Mouse (Mus musculus): Measurements from ENCODE around the gene Dner.
A peak's percentile ranks its signal among the peaks of the same experiment; 100 is the strongest.

The Dner gene

DNA sequence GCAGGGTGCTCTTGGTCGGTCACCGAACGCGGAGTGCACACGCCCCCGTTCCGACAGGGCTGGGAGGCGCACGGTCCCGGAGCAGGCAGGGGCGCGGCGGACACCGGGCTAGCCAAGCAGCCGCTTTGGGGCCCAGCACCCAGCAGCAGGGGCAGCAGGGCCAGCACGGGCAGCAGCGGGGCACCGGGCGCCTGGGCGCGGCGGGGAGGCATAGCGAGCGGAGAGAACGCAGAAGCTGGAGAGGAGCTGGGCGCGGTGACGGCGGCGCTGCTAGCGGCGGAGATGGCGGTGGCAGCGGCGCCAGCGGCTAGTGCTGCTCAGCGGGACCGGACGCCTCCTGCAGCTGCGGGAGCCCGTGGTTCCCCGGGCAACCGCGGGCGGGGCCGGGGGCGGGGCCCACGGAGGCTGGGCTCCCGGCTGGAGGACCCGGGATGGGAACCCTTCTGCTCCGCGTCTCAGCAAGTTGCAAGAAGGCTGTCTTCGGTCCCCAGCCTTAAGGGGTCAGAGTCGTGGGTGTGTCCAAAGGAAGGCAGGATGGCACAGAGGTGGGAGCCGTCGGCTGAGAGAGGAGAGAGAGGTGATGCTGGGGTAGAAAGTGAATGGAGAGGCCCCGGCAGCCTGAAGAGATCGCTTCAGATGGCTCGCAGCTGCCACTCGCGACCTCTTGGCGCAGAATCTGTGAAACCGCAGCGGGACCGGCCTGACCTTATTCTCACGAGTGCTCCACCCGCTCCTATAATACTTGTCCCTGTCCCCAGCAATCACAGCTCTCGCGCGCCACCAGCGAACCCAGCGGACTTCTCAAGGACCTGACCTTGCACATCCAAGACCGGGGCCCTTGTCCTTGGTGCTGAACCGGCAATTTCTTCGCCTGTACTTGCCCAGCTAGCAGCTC is at the start of gene Dner:
Gene Dner, minus strand, starts transcription at position 705 of the 895 bp plus-strand sequence.
- DNase-seq (ENCODE audit: low spot score in 2 of 2), result peak; percentile 11 to 16

DNA sequence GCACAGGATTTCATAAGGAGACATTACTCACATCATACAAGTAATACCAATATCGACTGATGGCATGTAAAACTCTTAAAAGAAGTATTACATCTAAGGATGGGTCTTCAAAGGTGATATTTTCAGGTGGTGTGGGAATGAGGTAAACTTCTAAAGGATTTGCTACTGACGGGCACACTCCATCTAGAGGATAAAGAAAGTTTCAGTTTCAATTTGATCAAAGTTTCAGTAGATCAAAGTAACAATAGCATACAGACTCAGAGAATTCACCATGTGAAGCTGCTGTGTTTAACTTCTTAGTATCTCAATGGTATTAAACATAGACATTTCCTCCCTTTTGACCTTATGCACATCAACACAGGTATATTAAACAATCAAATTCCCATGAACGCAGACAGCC is 46.1 kb upstream of the Dner start:
- no peak for DNase-seq (ENCODE audit: low spot score in 2 of 2)

DNA sequence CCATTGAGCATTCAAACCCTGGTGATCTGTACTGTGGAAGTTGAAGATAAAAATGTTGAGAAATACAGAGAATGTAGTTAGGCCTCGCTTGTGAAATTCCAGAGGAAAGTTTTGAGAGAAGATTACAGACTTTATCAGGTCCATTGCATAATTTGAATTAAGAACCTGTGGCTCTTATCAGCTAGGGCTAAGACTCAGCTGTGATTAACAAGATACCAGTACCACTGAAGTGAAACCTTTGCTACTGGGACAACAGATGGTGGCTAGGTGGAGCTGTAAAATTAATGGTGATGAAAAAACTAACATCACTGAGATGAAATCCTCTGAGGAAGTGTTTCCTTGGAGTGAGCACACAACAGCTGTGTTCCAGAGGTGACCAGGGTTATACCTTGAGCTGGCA is 44.1 kb upstream of the Dner start:
- no peak for DNase-seq (ENCODE audit: low spot score in 2 of 2)

DNA sequence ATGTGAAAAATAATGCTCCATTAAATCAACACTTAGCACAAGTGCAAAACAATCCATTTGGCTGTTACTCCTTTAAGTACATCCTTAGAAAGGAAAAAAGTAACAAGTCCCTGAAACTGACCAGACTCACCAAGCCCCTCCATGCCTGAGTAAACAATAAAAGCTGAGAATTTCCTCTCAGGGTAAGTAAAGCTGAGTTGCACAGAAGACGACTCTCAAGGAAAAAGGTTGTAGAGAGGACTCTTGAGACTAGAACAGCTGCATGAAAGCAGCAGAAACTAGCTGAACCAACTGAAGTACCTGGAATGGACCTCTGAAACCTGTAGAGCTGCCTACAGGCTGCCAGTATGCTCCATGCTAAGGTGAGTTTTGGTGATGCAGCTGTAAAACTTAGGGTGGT is 41.1 kb upstream of the Dner start:
- no peak for DNase-seq (ENCODE audit: low spot score in 2 of 2)

DNA sequence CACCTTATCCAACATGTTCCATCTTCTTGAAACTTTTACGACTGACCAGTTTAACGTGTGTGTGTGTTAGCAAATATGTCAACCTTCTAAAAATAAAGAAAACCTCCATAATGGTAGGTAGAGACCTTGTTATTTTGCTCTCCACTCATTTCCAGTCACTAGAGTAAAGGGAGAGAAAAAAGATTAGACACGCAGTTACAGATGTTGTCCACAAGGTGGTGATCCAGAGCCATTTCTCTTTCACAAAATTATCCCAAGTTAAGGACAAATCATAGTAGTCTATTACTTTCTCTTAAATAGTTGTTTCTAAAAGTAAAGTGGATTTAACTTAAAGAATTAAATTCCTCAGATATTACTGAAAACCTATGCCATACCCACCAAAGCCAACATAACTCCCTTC is 37.8 kb upstream of the Dner start:
- DNase-seq (ENCODE audit: low spot score in 2 of 2), result no peak

DNA sequence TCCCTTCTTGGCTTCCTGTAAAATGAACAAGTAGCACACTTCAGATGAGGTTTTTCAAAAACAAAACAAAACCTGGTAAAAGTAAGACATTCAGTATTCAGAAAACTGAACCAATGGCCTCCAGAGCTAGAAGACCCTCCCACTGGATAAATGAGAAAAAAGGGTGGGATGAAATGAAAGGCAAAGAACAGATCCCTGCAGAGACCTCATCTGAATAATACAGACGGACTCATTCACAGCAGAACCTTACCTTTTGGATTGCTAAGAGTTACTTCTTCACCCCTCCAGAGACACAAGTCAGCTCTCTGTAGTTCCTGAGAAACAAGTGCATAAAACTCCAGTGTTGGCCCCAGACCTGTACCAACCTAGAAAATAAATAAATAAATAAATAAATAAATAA is 35.7 kb upstream of the Dner start:
- no peak for DNase-seq (ENCODE audit: low spot score in 2 of 2)

DNA sequence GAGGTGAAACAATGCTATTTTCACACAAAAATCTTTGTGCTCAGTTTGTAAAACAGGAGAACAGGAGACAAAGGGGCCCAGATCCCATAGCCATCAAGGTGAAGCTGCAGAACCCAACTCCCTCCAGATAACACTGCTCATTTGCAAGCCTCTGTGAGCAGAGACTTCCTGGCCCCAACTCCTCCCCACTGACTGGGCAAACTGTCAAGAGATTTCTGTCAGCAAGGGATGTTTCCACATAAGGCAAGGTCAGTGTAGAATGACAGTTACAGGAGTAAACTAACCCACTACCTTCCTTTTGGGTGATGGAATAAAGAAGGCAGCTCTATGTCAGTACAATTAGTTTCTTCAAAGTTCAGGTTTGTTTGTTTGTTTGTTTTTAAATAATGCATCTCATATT is 26.8 kb upstream of the Dner start:
- DNase-seq (ENCODE audit: low spot score in 2 of 2), result no peak

DNA sequence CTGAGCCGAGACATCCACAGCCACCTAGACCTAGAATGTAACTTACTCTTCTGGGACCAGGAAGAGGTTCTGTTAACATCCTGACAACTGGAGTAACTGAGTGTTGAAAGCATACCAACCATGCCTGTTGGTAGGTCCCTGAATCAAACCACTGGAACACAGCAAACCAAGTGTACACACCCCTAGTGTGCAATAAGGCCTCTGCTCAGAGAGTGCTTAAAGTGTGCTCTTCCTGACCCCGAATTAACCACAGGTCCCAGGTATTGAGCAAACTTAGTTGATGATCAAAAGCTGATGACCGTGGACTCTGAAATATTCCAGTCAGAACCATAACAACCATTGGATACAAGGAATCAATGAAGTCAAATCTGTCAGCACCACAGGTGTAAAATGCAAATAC is 26.4 kb upstream of the Dner start:
- no peak for DNase-seq (ENCODE audit: low spot score in 2 of 2)

DNA sequence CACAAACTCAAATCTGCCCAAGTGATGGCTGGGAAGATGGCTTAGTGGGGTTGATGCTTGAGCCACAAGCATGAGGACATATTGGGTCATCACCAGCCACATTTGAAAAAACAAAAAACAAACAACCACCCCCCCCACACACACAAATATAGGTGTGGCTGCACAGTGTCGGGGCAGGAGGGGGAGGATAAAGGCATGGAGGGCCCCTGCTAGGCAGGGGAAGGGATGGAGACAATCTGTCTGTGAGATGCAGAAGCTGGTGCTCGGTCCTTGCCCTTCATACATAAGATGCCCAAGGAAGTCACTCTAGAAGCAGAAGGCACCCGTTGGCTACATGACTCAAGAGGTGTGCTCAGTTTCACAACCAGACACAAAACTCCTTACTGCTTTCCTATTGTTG is 25.9 kb upstream of the Dner start:
- no peak for DNase-seq (ENCODE audit: low spot score in 2 of 2)

DNA sequence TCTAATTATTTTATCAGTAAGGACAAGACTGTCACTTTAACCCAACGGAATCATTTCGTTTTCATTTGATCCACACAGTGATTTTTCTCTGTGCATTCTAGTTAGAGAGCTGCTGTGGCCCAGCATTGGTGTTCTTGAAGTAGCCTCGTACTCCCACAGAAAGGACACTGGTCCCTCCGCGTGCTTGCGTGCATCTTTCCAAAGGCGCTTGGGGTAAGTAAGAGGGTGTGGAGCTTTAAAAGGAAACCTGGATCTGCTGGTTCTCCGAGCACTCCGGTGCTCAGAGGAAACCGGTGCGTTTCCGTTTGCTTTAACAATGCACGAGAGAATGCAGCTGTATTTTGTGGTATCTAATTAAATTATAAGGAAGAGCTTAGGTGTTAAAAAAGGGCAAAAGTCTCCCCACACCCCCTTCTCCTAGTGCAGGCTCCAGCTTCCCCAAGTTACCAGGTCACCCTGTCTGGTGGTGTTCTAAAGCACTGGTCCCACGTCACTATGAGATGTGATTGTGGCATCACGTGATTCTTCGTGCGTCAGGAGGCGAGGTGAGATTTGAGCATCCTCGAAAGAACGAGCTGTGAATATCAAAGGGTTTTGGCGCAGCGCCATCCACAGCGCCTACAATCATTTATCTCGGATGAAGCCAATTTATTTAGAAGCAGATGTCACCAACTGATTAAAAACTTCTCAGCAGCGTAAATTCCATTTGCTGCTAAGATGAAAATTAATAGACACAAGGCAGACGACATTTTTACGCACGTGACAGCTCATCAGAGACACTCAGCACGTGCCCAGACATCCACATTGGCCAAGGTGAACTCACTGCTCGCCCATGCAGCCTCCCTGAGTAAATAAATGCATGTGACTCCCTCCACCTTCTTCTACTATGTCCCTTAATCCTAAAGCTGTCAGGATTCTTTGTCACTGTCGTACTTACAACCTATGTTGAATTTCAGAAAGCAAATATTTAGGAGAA is 14.1 kb upstream of the Dner start:
- no peak for DNase-seq (ENCODE audit: low spot score in 2 of 2)

DNA sequence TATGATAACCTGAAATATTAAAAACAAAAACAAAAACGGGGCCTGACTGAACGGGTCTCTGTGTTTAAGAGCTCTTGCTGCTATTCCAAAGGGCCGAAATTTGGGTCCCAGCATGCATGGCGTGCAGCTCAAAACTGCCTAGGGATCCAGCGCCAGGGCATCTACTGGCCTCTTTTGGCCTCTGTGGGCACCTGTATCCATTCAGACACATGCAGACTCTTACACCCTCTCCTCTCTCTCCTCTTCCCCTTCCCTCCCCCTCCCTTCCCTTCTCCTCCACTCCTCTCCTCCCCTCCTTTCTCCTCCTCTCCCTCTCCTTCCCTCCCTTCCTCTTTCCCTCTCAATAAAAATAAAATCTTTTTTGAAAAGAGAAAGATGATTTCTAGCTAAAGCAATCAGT is 13.4 kb upstream of the Dner start:
- no peak for DNase-seq (ENCODE audit: low spot score in 2 of 2)

DNA sequence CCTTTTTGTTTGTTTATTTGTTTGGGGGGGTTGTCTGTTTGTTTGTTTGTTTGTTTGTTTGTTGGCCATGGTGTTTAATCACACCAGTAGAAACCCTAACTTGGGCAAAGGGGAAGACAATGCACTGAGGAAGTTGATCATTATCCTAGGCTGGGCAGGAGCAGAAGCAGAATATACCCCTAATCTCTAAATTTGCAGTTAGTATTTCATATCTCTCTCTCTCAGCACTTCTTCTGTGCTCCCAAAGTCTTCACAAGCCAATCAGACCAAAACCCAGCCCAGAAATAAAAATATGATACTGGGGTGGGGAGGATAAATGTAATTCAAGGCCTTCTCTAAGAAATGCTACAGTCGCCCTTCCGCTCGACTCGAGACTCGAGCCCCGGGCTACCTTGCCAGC is 4.2 kb upstream of the Dner start:
- no peak for DNase-seq (ENCODE audit: low spot score in 2 of 2)

DNA sequence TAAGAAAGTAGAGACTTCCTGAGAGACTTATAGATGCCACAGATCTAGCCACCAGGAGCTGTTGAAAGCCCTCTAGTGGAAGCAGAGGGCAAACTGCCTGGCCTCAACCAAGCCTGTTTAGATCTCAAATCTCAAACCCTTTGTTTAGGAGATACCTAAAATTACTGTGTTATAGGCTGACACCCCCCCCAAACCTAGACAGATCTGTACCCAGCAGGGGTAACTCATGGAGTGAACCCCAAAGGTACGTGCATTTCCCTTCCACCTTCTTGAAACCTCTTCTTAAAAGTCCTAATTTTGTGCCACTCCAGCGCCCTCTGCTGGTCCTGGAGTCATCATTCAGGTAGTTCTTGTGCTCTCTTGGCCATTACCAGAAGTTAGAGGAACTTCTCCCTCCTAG is 1.1 kb upstream of the Dner start:
- peak; percentile 4 to 6 for DNase-seq (ENCODE audit: low spot score in 2 of 2)

DNA sequence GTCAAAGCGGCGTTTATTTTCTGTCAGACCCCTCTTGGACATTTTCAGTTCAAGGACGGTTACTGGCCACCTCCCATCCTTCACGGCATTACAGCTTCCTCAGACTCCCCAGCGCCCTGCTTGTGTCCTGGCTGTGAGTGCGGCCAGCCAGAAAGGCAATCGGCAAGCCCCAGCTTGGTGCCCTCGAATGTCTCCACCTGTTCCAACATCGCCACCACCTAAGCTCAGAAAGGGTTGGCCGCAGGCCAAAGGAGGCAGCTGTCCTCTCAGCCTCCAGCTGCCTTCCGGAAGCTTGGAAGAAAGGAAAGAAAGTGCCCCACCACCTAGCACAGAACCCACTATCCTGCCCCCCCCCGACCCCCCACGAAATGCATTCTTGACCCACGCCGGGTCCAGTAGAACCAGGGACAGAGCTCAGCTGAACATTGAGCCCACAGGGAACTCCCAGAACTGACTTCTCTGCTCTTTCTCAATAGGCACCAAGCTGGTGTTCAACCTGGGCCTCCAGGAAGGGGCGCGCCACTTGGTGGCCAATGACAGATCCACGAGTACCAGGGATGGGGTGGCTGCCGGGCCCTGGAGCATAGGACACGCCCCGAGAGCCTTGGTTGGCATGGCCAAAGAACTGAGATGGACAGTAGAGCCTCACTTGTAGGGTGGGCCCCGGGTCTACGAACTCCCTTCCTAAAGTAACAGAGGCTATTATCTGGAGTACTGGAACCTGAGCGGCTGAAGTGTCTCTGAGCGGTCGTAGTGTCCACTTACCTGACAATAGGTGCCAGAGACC is 1.1 kb downstream of the Dner start:
- DNase-seq (ENCODE audit: low spot score in 2 of 2), result no peak

DNA sequence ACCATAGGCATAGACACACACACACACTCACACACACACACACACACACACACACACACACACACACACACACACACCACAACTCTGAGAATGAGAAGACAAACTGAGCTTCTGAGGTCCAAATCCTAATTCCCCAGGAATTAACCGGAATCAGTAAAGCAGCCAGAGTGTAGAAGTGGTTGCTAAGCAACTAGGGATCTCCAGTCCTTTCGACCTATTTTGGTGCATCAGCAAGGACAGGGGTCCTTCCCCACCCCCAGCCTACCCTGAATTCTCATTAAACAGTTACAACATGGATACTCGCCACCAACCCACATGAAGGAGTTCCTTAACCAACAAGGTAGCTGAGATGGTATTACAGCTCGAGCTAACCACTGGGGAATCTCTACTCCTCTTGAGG is 18.1 kb downstream of the Dner start:
- no peak for DNase-seq (ENCODE audit: low spot score in 2 of 2)

DNA sequence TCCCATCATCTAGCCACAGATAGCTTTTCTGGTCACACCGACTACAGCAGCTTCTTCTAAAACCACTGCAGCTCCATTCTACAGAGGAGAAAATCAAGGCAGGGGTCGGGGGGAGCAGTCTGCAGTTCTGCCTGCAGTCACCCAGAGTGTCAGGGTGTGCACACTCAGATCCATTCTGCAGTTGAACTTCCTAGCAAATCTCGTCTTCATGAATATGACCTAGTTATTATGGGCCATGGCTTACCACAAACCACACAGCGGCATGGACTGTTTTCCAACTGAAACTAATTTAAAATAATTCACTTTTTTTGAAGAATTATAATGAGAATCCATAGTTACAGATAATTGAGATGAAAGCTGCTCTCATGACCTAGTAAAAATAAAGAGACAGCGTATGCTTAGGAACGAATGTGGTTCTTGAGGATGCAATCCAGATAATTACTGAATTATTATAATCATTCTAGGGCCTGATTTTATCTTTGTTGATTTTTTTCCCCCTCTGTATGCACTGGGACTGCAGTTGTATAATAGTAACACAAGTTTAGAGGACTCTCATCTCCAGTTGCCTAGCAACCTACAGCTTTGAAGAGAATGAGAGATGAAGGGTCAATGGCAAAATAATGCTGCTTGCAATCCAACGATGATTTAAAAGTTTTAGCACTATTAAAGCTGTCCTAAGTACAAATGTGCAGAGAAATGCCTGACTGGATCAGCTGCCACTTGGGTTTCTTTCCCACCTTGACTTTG is 27.7 kb downstream of the Dner start:
- DNase-seq (ENCODE audit: low spot score in 2 of 2), result no peak

DNA sequence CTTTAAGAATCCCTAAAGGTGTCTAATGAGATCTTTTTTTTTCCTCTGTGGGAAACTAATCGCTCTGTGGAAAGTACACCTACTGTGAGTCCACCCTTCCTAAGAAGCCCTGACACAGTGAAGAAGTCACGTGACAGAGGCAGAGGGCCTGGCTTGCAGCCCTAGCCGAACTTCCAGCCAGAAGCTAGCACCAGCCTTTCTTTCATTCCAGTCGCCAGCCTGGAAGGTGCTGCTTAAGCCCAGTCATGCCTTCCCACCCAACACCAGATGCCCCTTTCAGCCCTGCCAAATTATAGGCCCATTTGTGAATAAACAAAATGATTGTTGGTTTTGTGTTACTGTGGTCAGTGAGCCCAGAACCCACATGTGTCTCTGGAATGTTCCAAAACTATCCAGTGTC is 28.4 kb downstream of the Dner start:
- no peak for DNase-seq (ENCODE audit: low spot score in 2 of 2)

DNA sequence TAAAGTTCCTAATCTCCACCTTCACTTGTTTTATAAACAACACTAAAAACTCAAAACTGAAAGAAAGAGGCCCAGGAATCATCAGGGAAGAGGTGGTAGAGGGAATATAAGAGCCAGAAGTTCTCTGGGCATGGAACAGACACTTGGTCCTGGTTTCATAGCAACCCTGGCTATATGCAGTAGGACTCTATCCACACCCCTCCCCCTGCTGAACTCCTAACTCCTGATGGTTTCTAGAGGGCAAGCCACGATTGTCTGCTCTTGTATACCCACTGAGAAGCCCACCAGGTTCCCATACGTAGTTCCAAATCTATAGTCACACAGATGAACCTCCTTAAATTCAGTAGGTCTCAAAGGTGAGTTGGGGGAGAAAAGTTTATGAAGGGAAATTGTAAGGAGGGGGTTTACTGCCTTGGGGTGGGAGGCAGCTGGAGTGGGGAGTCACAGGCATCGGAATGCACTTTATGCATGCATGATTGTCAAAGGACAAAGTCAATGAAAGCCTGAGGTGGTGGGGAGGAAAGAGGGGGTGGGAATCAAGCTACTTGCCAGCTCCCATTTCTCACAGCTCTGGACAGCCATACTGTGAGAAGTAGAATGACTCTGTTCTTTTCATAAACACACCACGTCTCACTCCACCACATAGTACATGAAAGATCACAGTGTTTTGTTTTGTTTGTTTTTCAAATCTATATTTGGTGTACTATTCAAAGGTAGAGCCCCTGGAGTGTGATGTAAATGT is 31.5 kb downstream of the Dner start:
- no peak for DNase-seq (ENCODE audit: low spot score in 2 of 2)

DNA sequence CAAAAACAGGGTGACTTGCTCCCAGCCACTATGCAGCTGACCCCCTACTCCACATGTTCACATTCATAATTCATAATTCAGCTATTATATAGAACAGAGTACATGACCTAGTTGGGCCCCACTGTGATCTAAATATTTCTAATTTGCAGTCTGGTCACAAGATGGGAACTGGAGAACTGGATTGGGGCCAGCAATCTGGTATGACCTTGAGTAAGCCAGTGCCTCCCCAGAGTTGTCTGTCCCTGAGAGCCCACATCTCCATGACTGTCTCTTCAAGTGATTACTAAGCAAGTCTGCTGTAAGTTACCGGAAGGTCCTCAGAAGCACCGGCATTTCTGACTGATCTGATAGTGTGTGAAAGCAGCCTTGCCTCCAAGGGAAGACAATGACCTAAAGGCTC is 49.2 kb downstream of the Dner start:
- no peak for DNase-seq (ENCODE audit: low spot score in 2 of 2)

DNA sequence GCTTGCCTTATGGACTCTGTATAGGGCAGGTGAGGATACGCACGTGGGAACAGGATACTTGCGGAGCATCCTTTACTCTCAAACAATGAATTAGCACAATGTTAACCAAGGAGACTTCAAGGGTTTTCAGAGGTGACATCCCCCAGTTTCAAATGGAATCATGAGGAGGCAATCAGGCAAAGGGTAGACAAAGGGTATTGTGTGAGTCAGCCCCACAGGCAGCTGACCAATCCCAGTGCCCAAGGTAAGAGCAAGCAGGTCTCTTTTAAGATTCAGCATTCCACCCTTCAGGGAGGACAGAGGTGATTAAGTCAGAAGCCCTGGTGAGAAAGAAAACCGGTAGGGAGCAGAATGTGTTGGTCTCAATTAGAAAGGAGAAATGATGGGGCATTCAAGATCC is 55.6 kb downstream of the Dner start:
- DNase-seq (ENCODE audit: low spot score in 2 of 2), result no peak

DNA sequence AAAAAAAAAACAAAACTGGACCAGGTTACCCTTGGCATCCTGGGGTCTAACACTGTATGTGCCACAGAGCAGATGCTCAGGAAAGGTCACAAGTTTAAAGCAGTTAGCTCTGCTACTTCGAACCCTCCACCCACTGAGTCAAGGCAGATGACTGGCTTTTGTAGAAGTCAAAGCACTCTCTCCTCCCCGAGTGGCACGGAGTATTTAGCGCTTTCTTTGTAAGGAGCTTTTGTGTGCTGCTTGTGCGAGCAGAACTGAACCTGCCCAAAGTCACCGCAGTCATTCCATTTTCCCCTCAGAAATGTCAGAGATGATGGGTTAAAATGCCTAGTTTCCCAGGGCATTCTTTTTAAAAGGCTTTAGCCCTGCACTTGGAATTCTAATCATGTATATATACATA is 59.1 kb downstream of the Dner start:
- no peak for DNase-seq (ENCODE audit: low spot score in 2 of 2)
